Mouse (Mus musculus) stomach, postnatal 0 days (tissue): ENCODE results near the gene Mboat7.
"Not testable (repeated sequence)": the region's sequence is repeated elsewhere in the genome, so short reads cannot be mapped to it uniquely, and the experiment has no call there.

Experiments used
- CTCF ChIP-seq: IDR thresholded peaks from 2 replicates; pipeline ENCODE4 v1.5.1; 2016; ENCODE audit warnings: antibody characterized with exemption, low read depth, mild to moderate bottlenecking, moderate library complexity
- EP300 ChIP-seq: optimal IDR thresholded peaks from 2 replicates; pipeline ENCODE3; 2016; ENCODE audit warnings: antibody characterized with exemption

DNA sequence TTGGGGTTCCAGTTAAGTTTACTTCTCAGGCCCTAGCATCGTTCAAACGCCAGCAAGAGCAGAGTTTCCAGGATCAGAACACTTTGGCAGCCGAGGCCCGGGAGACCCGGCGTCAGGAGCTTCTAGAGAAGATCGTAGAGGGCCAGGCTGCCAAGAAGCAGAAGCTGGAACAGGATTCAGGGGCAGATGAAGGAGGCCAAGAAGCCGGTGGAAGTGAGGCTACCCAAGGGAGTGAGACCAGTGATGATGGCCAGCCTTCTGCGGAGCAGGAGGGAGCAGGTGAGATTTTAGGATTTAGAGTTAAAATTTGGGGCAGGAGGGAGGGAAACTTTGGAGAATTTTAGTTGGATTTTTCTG is 1.6 kb upstream of the Mboat7 start:
- TF ChIP-seq CTCF, EP300: not testable (repeated sequence)
